Mouse (Mus musculus) neutrophil, adult 59 days (primary cell): ENCODE measurements around the gene BC030500. TPM values are rescaled to one million over a fixed set of nuclear protein-coding genes. Genes with fewer than 3 reads are reported as not detected.

Source experiments
- total RNA-seq, 2 experiments: library from RNA; stranded (reverse); gene quantifications; 1 replicate in 1 of 2; 2 replicates in 1 of 2; pipeline ENCODE4 v1.2.4; 2023

The BC030500 gene
- not detected for total RNA-seq

DNA sequence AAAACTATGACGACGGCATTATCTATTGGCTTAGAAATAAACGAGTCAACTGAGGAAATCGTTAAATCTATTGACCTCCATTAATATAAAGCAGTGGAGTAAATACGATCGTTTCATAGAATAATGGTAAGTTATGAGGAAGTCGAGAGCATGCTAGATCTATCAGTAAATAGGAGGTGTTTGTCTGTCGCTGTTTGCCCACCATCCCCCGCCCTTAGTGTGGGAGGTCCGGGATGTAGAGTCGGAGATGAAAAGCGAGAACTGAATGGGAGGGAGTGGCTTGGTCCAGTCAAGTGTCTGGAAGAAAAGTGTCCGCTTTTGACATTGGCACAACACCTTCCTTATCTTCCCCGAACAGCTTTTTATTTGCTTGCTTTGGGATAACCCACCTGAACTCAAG, at the start of gene BC030500:
BC030500 (plus strand) TSS at position 79 of the 400 bp plus-strand sequence.

GRCm38 (mm10) chr8:58912196-58912839, 763 bp downstream of the BC030500 start, which contains the start of gene Galntl6:
Gene Galntl6, minus strand, starts transcription at chr8:58912640.

Other genes starting within 250 kb of the BC030500 start
- gene Galntl6, start 885 bp downstream of the BC030500 start, total RNA-seq: not detected